ENCODE assay signal across 10 mouse cellular contexts in genomic region chr9:121706029-121706675, GRCm38 (mm10). TPM values are rescaled to one million over a fixed set of nuclear protein-coding genes. Genes with fewer than 3 reads are reported as not detected.
DNase-seq lines count a peak whose midpoint lies in the region; ATAC-seq and TF ChIP-seq lines count a peak whose summit lies in the region.
"Had no signal": no experiment of that assay in that cellular context is flagged by ENCODE, and none has a peak within 500 bp of the region (broad histone marks: within the 10 kb centered on the region; RNA-seq: fewer than 3 reads in every experiment).

No protein-coding gene starts in this region.

- H3K4me1 ChIP-seq in midbrain, embryonic 10.5 days: peaks cover 39% of the 10 kb centered on the region
- peaks cover 26% of the 10 kb centered on the region for H3K4me1 ChIP-seq in midbrain, embryonic 16.5 days (ENCODE audit: control insufficient read depth, insufficient read depth, low read length)
- peaks cover 6% of the 10 kb centered on the region; the same call in 1 of the 2 replicates for H3K4me1 ChIP-seq in embryonic fibroblast, embryonic 13.5 days (ENCODE audit: control insufficient read depth, insufficient read depth, low read length)

- no peak overlapping the region; the same call in 1 of the 2 replicates for H3K4me3 ChIP-seq in gastrocnemius, adult 2 months
- peak overlapping the region; percentile 88; the same call in 1 of the 2 replicates for H3K4me3 ChIP-seq in midbrain, embryonic 10.5 days
- no peak overlapping the region for H3K4me3 ChIP-seq in midbrain, embryonic 16.5 days (ENCODE audit: low read depth, low read length)
- no peak overlapping the region for H3K4me3 ChIP-seq in embryonic fibroblast, embryonic 13.5 days (ENCODE audit: insufficient read depth, low read length)

- no peak for TF ChIP-seq POLR2A in embryonic fibroblast, embryonic 13.5 days (IDR thresholded peaks at IDR 0.05; ENCODE audit: low read depth, low read length)

- peak overlapping the region; percentile 99 for H3K27ac ChIP-seq in gastrocnemius, adult 2 months
- H3K27ac ChIP-seq in midbrain, embryonic 10.5 days (replicated peaks): no peak overlapping the region
- no peak overlapping the region for H3K27ac ChIP-seq in midbrain, embryonic 16.5 days (ENCODE audit: low read length)
- peak overlapping the region; percentile 6; the same call in 1 of the 2 replicates for H3K27ac ChIP-seq in embryonic fibroblast, embryonic 13.5 days (ENCODE audit: insufficient read depth, low read length)

- no peak overlapping the region for H3K4me2 ChIP-seq in midbrain, embryonic 16.5 days (ENCODE audit: low read length)

- TF ChIP-seq CTCF in gastrocnemius, adult 2 months (IDR thresholded peaks at IDR 0.05): no peak
- no peak for TF ChIP-seq CTCF in embryonic fibroblast, embryonic 13.5 days (IDR thresholded peaks at IDR 0.05; ENCODE audit: borderline replicate concordance, insufficient read depth, low read length)

- H3K9ac ChIP-seq in midbrain, embryonic 16.5 days (ENCODE audit: low read depth, low read length): no peak overlapping the region

- H3K36me3 ChIP-seq in midbrain, embryonic 10.5 days: no peaks in the 10 kb centered on the region
- no peaks in the 10 kb centered on the region for H3K36me3 ChIP-seq in midbrain, embryonic 16.5 days (ENCODE audit: control insufficient read depth, insufficient read depth, low read length)

- whole genome bisulfite sequencing in midbrain, embryonic 10.5 days: 74% methylated on average over 6 of the region's 6 CpGs
- WGBS in midbrain, embryonic 16.5 days: 79% methylated on average over 6 of the region's 6 CpGs

- DNase-seq in gastrocnemius, adult 2 months: no peak
- DNase-seq in gastrocnemius, postnatal 25 days: no peak
- DNase-seq in midbrain, embryonic 10.5 days (ENCODE audit: low spot score): no peak
- DNase-seq in left cerebral cortex, postnatal 14 days (ENCODE audit: low spot score in 2 of 2): no peak
- no peak for DNase-seq in layer of hippocampus, postnatal 10 days (ENCODE audit: low spot score in 2 of 2)
- DNase-seq: heart, postnatal 4 days had no signal

- H3K9me3 ChIP-seq in midbrain, embryonic 10.5 days (replicated peaks): no peaks in the 10 kb centered on the region
- H3K9me3 ChIP-seq in midbrain, embryonic 16.5 days (replicated peaks; ENCODE audit: control insufficient read depth, low read length, poor library complexity, severe bottlenecking): no peaks in the 10 kb centered on the region

- H3K27me3 ChIP-seq in midbrain, embryonic 10.5 days (ENCODE audit: low read depth, poor library complexity, severe bottlenecking): peaks cover 19% of the 10 kb centered on the region; the same call in 1 of the 2 replicates
- no peaks in the 10 kb centered on the region for H3K27me3 ChIP-seq in midbrain, embryonic 16.5 days (ENCODE audit: control insufficient read depth, insufficient read depth, low read depth, low read length)

- no peak for ATAC-seq in midbrain, embryonic 16.5 days
- ATAC-seq in megakaryocyte, adult 5-6 weeks (ENCODE audit: poor library complexity, severe bottlenecking): peak; percentile 19

- intact Hi-C loops in gastrocnemius, adult 2 months (cut with DNase I): no loop called here
- intact Hi-C loops in left cerebral cortex, postnatal 14 days (cut with DNase I): no loop called here

RNA-seq across cellular contexts. Expression of gene Sec22c, which starts 0.9 kb away (rescaled TPM):
- 1 to 10 TPM; 2.6 to 4.8 TPM for total RNA-seq in gastrocnemius, adult 2 months (2021)
- 1 to 10 TPM; 3.8 to 4.3 TPM for total RNA-seq in gastrocnemius, postnatal 25 days (2021)
- 18.4 and 21.9 TPM in 2 replicates for polyA plus RNA-seq in midbrain, embryonic 10.5 days (2016; fragmentation: Nextera tagmentation; extraction: Ambion mirVana)
- polyA plus RNA-seq in midbrain, embryonic 16.5 days (2015; fragmentation: Nextera tagmentation; extraction: Ambion mirVana): 32.0 and 34.5 TPM in 2 replicates
- polyA plus RNA-seq in embryonic fibroblast, embryonic 13.5 days (2011; ENCODE audit: insufficient read length, low read depth, missing spikeins): 9.3 and 11.2 TPM in 2 replicates
- 5.9 and 8.6 TPM in 2 replicates for total RNA-seq in megakaryocyte, adult 5-6 weeks (2015)
- total RNA-seq in megakaryocyte, adult 5-6 weeks (2017): 4.4 and 5.2 TPM in 2 replicates
- total RNA-seq in left cerebral cortex, postnatal 14 days (2021): 10 to 100 TPM; 27.7 to 29.1 TPM
- 10 to 100 TPM; 30.4 to 33.4 TPM for total RNA-seq in layer of hippocampus, postnatal 10 days (2021)

RNA-seq across cellular contexts. Expression of gene Ss18l2, which starts 4.0 kb away (rescaled TPM):
- total RNA-seq in gastrocnemius, adult 2 months (2021): 100 to 1,000 TPM; 108 to 137 TPM
- 100 to 1,000 TPM; 104 to 105 TPM for total RNA-seq in gastrocnemius, postnatal 25 days (2021)
- 91.8 and 103 TPM in 2 replicates for polyA plus RNA-seq in midbrain, embryonic 10.5 days (2016; fragmentation: Nextera tagmentation; extraction: Ambion mirVana)
- 143 and 157 TPM in 2 replicates for polyA plus RNA-seq in midbrain, embryonic 16.5 days (2015; fragmentation: Nextera tagmentation; extraction: Ambion mirVana)
- polyA plus RNA-seq in embryonic fibroblast, embryonic 13.5 days (2011; ENCODE audit: insufficient read length, low read depth, missing spikeins): 46.9 and 59.7 TPM in 2 replicates
- total RNA-seq in megakaryocyte, adult 5-6 weeks (2015): 36.2 and 39.1 TPM in 2 replicates
- 29.8 and 35.7 TPM in 2 replicates for total RNA-seq in megakaryocyte, adult 5-6 weeks (2017)
- total RNA-seq in left cerebral cortex, postnatal 14 days (2021): 100 to 1,000 TPM in 1 of 2 experiments, 10 to 100 TPM in 1; 82.8 to 100 TPM
- total RNA-seq in layer of hippocampus, postnatal 10 days (2021): 10 to 100 TPM; 80.7 to 87.9 TPM

RNA-seq across cellular contexts. Expression of gene Nktr, which starts 12.8 kb away (rescaled TPM):
- total RNA-seq in gastrocnemius, adult 2 months (2021): 10 to 100 TPM; 41.3 to 42.6 TPM
- 10 to 100 TPM; 30.0 to 30.1 TPM for total RNA-seq in gastrocnemius, postnatal 25 days (2021)
- polyA plus RNA-seq in midbrain, embryonic 10.5 days (2016; fragmentation: Nextera tagmentation; extraction: Ambion mirVana): 56.1 and 59.5 TPM in 2 replicates
- polyA plus RNA-seq in midbrain, embryonic 16.5 days (2015; fragmentation: Nextera tagmentation; extraction: Ambion mirVana): 45.3 and 63.1 TPM in 2 replicates
- polyA plus RNA-seq in embryonic fibroblast, embryonic 13.5 days (2011; ENCODE audit: insufficient read length, low read depth, missing spikeins): 134 and 169 TPM in 2 replicates
- 72.1 and 87.3 TPM in 2 replicates for total RNA-seq in megakaryocyte, adult 5-6 weeks (2015)
- 69.6 and 110 TPM in 2 replicates for total RNA-seq in megakaryocyte, adult 5-6 weeks (2017)
- 100 to 1,000 TPM; 102 to 103 TPM for total RNA-seq in left cerebral cortex, postnatal 14 days (2021)
- 100 to 1,000 TPM; 110 to 133 TPM for total RNA-seq in layer of hippocampus, postnatal 10 days (2021)

RNA-seq across cellular contexts. Expression of gene Zfp651, which starts 53.0 kb away (rescaled TPM):
- 100 to 1,000 TPM; 127 to 157 TPM for total RNA-seq in gastrocnemius, adult 2 months (2021)
- total RNA-seq in gastrocnemius, postnatal 25 days (2021): 100 to 1,000 TPM in 1 of 2 experiments, 10 to 100 TPM in 1; 78.3 to 101 TPM
- 4.8 and 6.6 TPM in 2 replicates for polyA plus RNA-seq in midbrain, embryonic 10.5 days (2016; fragmentation: Nextera tagmentation; extraction: Ambion mirVana)
- polyA plus RNA-seq in midbrain, embryonic 16.5 days (2015; fragmentation: Nextera tagmentation; extraction: Ambion mirVana): 21.1 and 23.6 TPM in 2 replicates
- polyA plus RNA-seq in embryonic fibroblast, embryonic 13.5 days (2011; ENCODE audit: insufficient read length, low read depth, missing spikeins): 30.4 and 36.6 TPM in 2 replicates
- not detected in 2 replicates for total RNA-seq in megakaryocyte, adult 5-6 weeks (2015)
- total RNA-seq in megakaryocyte, adult 5-6 weeks (2017): not detected in 2 replicates
- total RNA-seq in left cerebral cortex, postnatal 14 days (2021): 100 to 1,000 TPM; 112 to 127 TPM
- 100 to 1,000 TPM; 104 to 108 TPM for total RNA-seq in layer of hippocampus, postnatal 10 days (2021)
- total RNA-seq: megakaryocyte-erythroid progenitor cell, adult 5-6 weeks had no signal

Comparison
In these comparisons a context has a peak if more than half of its experiments do, and no peak if none do; other contexts are left out.
1. H3K27ac ChIP-seq: peak in gastrocnemius, adult 2 months (single experiment) and embryonic fibroblast, embryonic 13.5 days (single experiment); none in midbrain, embryonic 10.5 days (single experiment) and midbrain, embryonic 16.5 days (single experiment).